Mouse (Mus musculus) neural tube, embryonic 11.5 days (tissue): ENCODE measurements around the gene Zfp423. TPM values are rescaled to one million over a fixed set of nuclear protein-coding genes. Genes with fewer than 3 reads are reported as not detected.

ENCODE experiments used
- ATAC-seq: fragments of 200-750 bp; cut with Nextera tagmentation; 2 replicates; pipeline ENCODE4 v1.8.0; 2017; ENCODE audit warnings: moderate number of reproducible peaks, mild to moderate bottlenecking, moderate TSS enrichment, moderate library complexity; ENCODE audit not compliant: insufficient read depth, low FRiP score, low TSS enrichment
- DNase-seq: peaks from one replicate; pipeline ENCODE4 v3.0.0-alpha.2; 2015; ENCODE audit warnings: low spot score
- H3K27ac ChIP-seq: fragments of 300-500 bp; sonication (generic); 2 replicates; pipeline ENCODE4 v1.5.1; 2014; ENCODE audit warnings: low read depth, mild to moderate bottlenecking, low read length
- H3K27me3 ChIP-seq: fragments of 300-500 bp; sonication (generic); 2 replicates; pipeline ENCODE4 v1.6.1; 2014; ENCODE audit warnings: mild to moderate bottlenecking, low read length, mixed read lengths; ENCODE audit not compliant: control insufficient read depth, insufficient read depth
- H3K36me3 ChIP-seq: fragments of 300-500 bp; sonication (generic); 2 replicates; pipeline ENCODE4 v1.6.1; 2014; ENCODE audit warnings: mild to moderate bottlenecking, low read length, moderate library complexity, mixed read lengths; ENCODE audit not compliant: control insufficient read depth, insufficient read depth
- H3K4me1 ChIP-seq: fragments of 300-500 bp; sonication (generic); 2 replicates; pipeline ENCODE4 v1.6.1; 2014; ENCODE audit warnings: low read length, mixed read lengths; ENCODE audit not compliant: control insufficient read depth, insufficient read depth
- H3K4me2 ChIP-seq: fragments of 300-500 bp; sonication (generic); 2 replicates; pipeline ENCODE4 v1.6.1; 2014; ENCODE audit warnings: low read depth, mild to moderate bottlenecking, moderate library complexity
- H3K4me3 ChIP-seq: fragments of 300-500 bp; sonication (generic); 2 replicates; pipeline ENCODE4 v1.5.1; 2014; ENCODE audit warnings: low read depth, low read length
- H3K9ac ChIP-seq: fragments of 300-500 bp; sonication (generic); 2 replicates; pipeline ENCODE4 v1.6.1; 2014; ENCODE audit warnings: mild to moderate bottlenecking, low read length
- H3K9me3 ChIP-seq: fragments of 300-500 bp; sonication (generic); 2 replicates; pipeline ENCODE4 v1.6.1; 2016; ENCODE audit warnings: low read length; ENCODE audit not compliant: control insufficient read depth
- WGBS: fragments of 180-500 bp; shearing (Covaris S2); extraction: QIAGEN DNeasy Blood & Tissue Kit; methylation state at CpG from one replicate; pipeline ENCODE4 v1.1.7; 2014; 5-methylcytosine and 5-hydroxymethylcytosine counted together
- polyA plus RNA-seq: library from polyadenylated mRNA; unstranded; fragments of >200 nt; fragmentation: Nextera tagmentation; extraction: Ambion mirVana; gene quantifications from 2 replicates; pipeline ENCODE4 v1.2.1, GENCODE M21; 2014

Zfp423 gene
- polyA plus RNA-seq, 1 experiment from 2014 or later = 40.7 TPM

DNA sequence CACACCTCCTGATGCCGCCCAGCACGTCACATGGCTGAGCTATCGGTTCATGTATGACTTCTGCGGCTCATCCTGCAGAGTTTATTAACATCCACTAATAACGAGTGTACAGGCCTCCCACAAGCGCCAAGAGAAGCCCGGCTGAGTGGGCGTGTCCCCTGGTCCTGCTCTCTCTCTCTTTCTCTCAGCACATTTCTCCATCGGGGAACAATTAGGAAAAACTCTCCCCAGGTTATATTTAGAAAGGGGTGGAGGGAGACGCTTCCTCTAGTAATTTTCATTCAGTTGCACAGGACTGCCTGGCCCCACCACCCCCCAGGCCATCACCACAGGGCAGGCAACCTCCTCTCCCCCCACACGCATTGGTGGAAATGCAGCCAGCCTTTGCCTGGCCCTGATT is 137.2 kb downstream of the Zfp423 start:
- 53% methylated on average over 11 of the region's 11 CpGs for WGBS
- no peak for DNase-seq
- Histone ChIP-seq H3K27me3 (no peaks in the 10 kb centered on the region), H3K4me3 (no peak overlapping the region), H3K27ac (no peak overlapping the region; the same call in 1 of the 2 replicates), H3K4me2 (no peak overlapping the region), H3K4me1 (peaks cover 19% of the 10 kb centered on the region), H3K9me3 (no peaks in the 10 kb centered on the region), H3K36me3 (no peaks in the 10 kb centered on the region; the same call in 1 of the 2 replicates), H3K9ac (no peak overlapping the region)
- no peak for ATAC-seq

- no peak overlapping the region for H3K27ac ChIP-seq
- 88% methylated on average over 2 of the region's 2 CpGs for WGBS
- H3K27me3 ChIP-seq = no peaks in the 10 kb centered on the region
- no peak overlapping the region for H3K4me3 ChIP-seq
- no peak overlapping the region for H3K9ac ChIP-seq
- no peak overlapping the region for H3K4me2 ChIP-seq
- H3K9me3 ChIP-seq = no peaks in the 10 kb centered on the region
- H3K4me1 ChIP-seq = peaks cover 19% of the 10 kb centered on the region
- H3K36me3 ChIP-seq = no peaks in the 10 kb centered on the region; the same call in 1 of the 2 replicates
- DNase-seq = no peak
- no peak for ATAC-seq
Measured at GRCm38 (mm10) chr8:87821655-87822054, 137.7 kb downstream of the Zfp423 start.

- H3K27me3 ChIP-seq = no peaks in the 10 kb centered on the region
- no peak overlapping the region for H3K4me2 ChIP-seq
- H3K4me1 ChIP-seq = peaks cover 22% of the 10 kb centered on the region
- H3K9me3 ChIP-seq = no peaks in the 10 kb centered on the region
- H3K4me3 ChIP-seq = no peak overlapping the region
- H3K27ac ChIP-seq = no peak overlapping the region
- no peak overlapping the region for H3K9ac ChIP-seq
- H3K36me3 ChIP-seq = no peaks in the 10 kb centered on the region
- ATAC-seq = no peak
- WGBS = 99% methylated on average over 3 of the region's 3 CpGs
- no peak for DNase-seq
Measured at GRCm38 (mm10) chr8:87819263-87819662, 140.1 kb downstream of the Zfp423 start.

DNA sequence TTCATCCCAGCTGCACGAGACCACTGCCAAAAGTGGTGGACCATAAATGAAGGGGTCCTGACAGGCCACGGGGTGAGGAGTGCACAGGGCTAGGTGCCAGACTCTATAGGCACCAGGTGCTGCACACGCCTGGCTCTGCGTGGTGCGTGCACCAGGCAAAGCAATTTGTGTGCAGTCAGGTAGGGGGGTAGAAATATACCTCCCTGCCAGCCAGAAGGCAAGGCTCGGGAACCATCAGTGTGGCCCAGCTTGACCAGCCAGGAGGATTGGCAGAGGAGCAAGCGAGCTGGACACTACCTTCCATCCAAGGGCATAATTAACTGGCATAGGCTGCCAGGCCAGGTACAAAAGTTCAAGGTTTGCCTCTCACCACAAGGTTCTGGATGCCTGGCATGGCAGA is 140.9 kb downstream of the Zfp423 start:
- H3K27me3 ChIP-seq = no peaks in the 10 kb centered on the region
- H3K9me3 ChIP-seq = no peaks in the 10 kb centered on the region
- ATAC-seq (no peak), DNase-seq (no peak)
- H3K27ac ChIP-seq = no peak overlapping the region
- H3K4me1 ChIP-seq = peaks cover 18% of the 10 kb centered on the region
- H3K4me2 ChIP-seq = no peak overlapping the region
- H3K9ac ChIP-seq = no peak overlapping the region
- no peak overlapping the region for H3K4me3 ChIP-seq
- WGBS = 93% methylated on average over 7 of the region's 7 CpGs
- no peaks in the 10 kb centered on the region for H3K36me3 ChIP-seq

DNA sequence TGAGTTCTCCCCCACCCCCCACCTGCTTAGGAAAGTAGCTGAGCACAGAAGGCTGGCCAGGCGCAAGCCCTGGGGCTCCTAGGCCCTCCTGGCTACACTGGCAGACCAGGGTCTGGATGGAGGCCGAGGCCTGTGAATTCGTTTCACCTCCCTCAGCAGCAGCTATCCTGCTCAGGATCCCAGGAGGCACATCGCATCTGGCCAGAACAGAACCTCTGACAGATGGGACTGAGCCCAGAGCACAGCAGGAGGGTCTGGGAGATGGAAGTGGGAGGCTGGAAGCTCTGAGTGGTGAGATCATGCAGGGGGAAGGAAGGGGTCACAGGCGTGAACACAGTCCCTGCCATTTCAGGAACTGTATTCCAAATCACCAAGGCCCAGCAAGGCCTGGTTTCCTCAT is 143.3 kb downstream of the Zfp423 start:
- 60% methylated on average over 5 of the region's 5 CpGs for WGBS
- no peak overlapping the region for H3K4me3 ChIP-seq
- no peak overlapping the region for H3K4me2 ChIP-seq
- DNase-seq (no peak), ATAC-seq (no peak)
- no peaks in the 10 kb centered on the region for H3K27me3 ChIP-seq
- H3K36me3 ChIP-seq = no peaks in the 10 kb centered on the region
- H3K4me1 ChIP-seq = 0 out of 2 replicates have a peak, but pooled peaks cover 8% of the 10 kb centered on the region
- 0 out of 2 replicates have a peak overlapping the region, but pooled peaks have one; percentile 8 for H3K27ac ChIP-seq
- no peak overlapping the region for H3K9ac ChIP-seq
- no peaks in the 10 kb centered on the region for H3K9me3 ChIP-seq

- Histone ChIP-seq H3K4me2 (no peak overlapping the region), H3K27me3 (no peaks in the 10 kb centered on the region), H3K9me3 (no peaks in the 10 kb centered on the region), H3K4me1 (0 out of 2 replicates have a peak, but pooled peaks cover 8% of the 10 kb centered on the region), H3K4me3 (no peak overlapping the region), H3K9ac (no peak overlapping the region; the same call in 1 of the 2 replicates), H3K27ac (no peak overlapping the region), H3K36me3 (no peaks in the 10 kb centered on the region)
- WGBS = 74% methylated on average over 12 of the region's 12 CpGs
- DNase-seq (no peak), ATAC-seq (no peak)
Measured at GRCm38 (mm10) chr8:87812661-87813060, 146.7 kb downstream of the Zfp423 start.

GRCm38 (mm10) chr8:87812069-87812449 is 147.3 kb downstream of the Zfp423 start:
- ATAC-seq = no peak
- WGBS = 92% methylated on average over 2 of the region's 2 CpGs
- H3K9ac ChIP-seq = no peak overlapping the region

GRCm38 (mm10) chr8:87811399-87812068 is 147.9 kb downstream of the Zfp423 start:
- no peak overlapping the region for H3K4me2 ChIP-seq
- WGBS = 79% methylated on average over 17 of the region's 17 CpGs
- H3K9me3 ChIP-seq = no peaks in the 10 kb centered on the region

More at GRCm38 (mm10) chr8:87812069-87812449, 147.3 kb downstream of the Zfp423 start:
- H3K4me3 ChIP-seq = no peak overlapping the region
- 0 out of 2 replicates have a peak, but pooled peaks cover 8% of the 10 kb centered on the region for H3K4me1 ChIP-seq
- H3K4me2 ChIP-seq = no peak overlapping the region
- H3K27ac ChIP-seq = no peak overlapping the region
- H3K27me3 ChIP-seq = no peaks in the 10 kb centered on the region
- no peak for DNase-seq
- H3K9me3 ChIP-seq = no peaks in the 10 kb centered on the region
- no peaks in the 10 kb centered on the region for H3K36me3 ChIP-seq

GRCm38 (mm10) chr8:87810771-87811170 is 148.6 kb downstream of the Zfp423 start:
- Histone ChIP-seq H3K4me1 (peaks cover 9% of the 10 kb centered on the region), H3K9ac (no peak overlapping the region), H3K9me3 (no peaks in the 10 kb centered on the region), H3K4me2 (no peak overlapping the region), H3K4me3 (no peak overlapping the region), H3K36me3 (no peaks in the 10 kb centered on the region), H3K27me3 (no peaks in the 10 kb centered on the region), H3K27ac (no peak overlapping the region)
- no peak for DNase-seq
- no peak for ATAC-seq
- 81% methylated on average over 6 of the region's 6 CpGs for WGBS

More at GRCm38 (mm10) chr8:87811399-87812068, 147.9 kb downstream of the Zfp423 start:
- no peak overlapping the region for H3K27ac ChIP-seq
- no peak for ATAC-seq
- H3K4me1 ChIP-seq = peaks cover 8% of the 10 kb centered on the region; the same call in 1 of the 2 replicates
- H3K36me3 ChIP-seq = no peaks in the 10 kb centered on the region
- H3K4me3 ChIP-seq = no peak overlapping the region
- H3K27me3 ChIP-seq = no peaks in the 10 kb centered on the region
- no peak overlapping the region for H3K9ac ChIP-seq
- DNase-seq = peak; percentile 41
